Mouse (Mus musculus): ENCODE measurements around the gene Gcnt7. TPM values are rescaled to one million over a fixed set of nuclear protein-coding genes. Genes with fewer than 3 reads are reported as not detected.
A peak's percentile ranks its signal among the peaks of the same experiment; 100 is the strongest.

The Gcnt7 gene
- polyA plus RNA-seq, 2 experiments: 0.03 to 0.66 TPM

DNA sequence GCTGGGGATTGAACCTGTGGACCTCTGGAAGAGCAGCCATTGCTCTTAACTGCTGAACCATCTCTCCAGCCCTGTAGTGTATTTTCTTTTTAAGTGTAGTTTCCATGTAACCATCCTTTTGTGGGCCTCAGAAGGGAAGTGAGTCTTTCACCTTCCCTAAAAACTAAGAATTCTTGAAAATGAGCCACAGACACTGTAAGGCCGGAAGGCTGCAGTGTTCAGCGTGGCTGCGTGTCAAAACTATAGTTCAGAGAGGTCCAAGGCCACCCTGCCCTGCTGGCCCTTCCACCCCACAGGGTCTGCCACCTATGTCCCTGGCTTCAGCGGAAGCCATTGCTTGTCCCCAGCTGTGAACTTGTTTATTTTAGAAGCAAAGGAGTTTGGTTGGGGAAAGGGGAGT, 52.2 kb downstream of the Gcnt7 start:
- Histone ChIP-seq H3K4me3 (replicated peaks; ENCODE audit: low read length) (no peak overlapping the region), H3K36me3 (ENCODE audit: control insufficient read depth, insufficient read depth, low read length) (no peaks in the 10 kb centered on the region), H3K27ac (replicated peaks; ENCODE audit: low read depth, low read length) (no peak overlapping the region), H3K27me3 (ENCODE audit: control insufficient read depth, insufficient read depth, low read length) (no peaks in the 10 kb centered on the region), H3K9me3 (ENCODE audit: control insufficient read depth, low read length) (no peaks in the 10 kb centered on the region), H3K4me1 (ENCODE audit: control insufficient read depth, insufficient read depth, low read length) (no peaks in the 10 kb centered on the region), H3K4me2 (replicated peaks; ENCODE audit: low read depth, low read length, severe bottlenecking) (no peak overlapping the region), H3K9ac (ENCODE audit: low read depth, low read length, severe bottlenecking) (0 out of 2 replicates have a peak overlapping the region, but pooled peaks have one; percentile 7)
- ATAC-seq (ENCODE audit: low FRiP score, low read depth) (no peak), DNase-seq (ENCODE audit: low spot score) (no peak)
- WGBS: 74% methylated on average over 4 of the region's 4 CpGs
- no peak for TF ChIP-seq POLR2A (IDR thresholded peaks at IDR 0.05; ENCODE audit: borderline replicate concordance, extremely low read depth, insufficient read depth, insufficient read length)

DNA sequence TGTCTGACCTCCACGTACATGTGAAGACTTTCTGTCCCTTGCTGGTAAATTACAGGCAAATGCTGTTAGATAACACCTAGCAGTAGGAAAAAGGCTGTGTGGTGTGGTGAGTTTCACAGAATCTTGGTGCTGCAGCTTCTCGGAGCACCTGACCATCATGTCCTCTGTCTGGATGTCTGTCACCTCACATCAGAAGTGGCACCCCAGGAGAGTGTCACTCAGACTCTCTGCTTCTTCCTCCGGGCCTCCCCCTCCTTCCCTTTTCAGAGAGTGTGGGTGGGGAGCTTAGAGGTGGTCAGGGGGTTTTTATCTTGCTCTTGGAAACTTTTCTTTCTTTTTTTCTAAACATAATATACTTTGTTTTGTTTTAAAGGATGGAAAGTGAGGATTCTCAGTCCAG, 53.4 kb downstream of the Gcnt7 start:
- Histone ChIP-seq H3K4me2 (replicated peaks; ENCODE audit: low read depth, low read length, severe bottlenecking) (no peak overlapping the region), H3K27me3 (ENCODE audit: control insufficient read depth, insufficient read depth, low read length) (no peaks in the 10 kb centered on the region), H3K4me3 (replicated peaks; ENCODE audit: low read length) (no peak overlapping the region), H3K4me1 (ENCODE audit: control insufficient read depth, insufficient read depth, low read length) (no peaks in the 10 kb centered on the region), H3K27ac (replicated peaks; ENCODE audit: low read depth, low read length) (no peak overlapping the region), H3K36me3 (ENCODE audit: control insufficient read depth, insufficient read depth, low read length) (no peaks in the 10 kb centered on the region), H3K9ac (ENCODE audit: low read depth, low read length, severe bottlenecking) (no peak overlapping the region), H3K9me3 (ENCODE audit: control insufficient read depth, low read length) (no peaks in the 10 kb centered on the region)
- ATAC-seq (ENCODE audit: low FRiP score, low read depth): no peak
- 69% methylated on average over 3 of the region's 3 CpGs for WGBS
- no peak for TF ChIP-seq POLR2A (IDR thresholded peaks at IDR 0.05; ENCODE audit: borderline replicate concordance, extremely low read depth, insufficient read depth, insufficient read length)
- no peak for DNase-seq (ENCODE audit: low spot score)

DNA sequence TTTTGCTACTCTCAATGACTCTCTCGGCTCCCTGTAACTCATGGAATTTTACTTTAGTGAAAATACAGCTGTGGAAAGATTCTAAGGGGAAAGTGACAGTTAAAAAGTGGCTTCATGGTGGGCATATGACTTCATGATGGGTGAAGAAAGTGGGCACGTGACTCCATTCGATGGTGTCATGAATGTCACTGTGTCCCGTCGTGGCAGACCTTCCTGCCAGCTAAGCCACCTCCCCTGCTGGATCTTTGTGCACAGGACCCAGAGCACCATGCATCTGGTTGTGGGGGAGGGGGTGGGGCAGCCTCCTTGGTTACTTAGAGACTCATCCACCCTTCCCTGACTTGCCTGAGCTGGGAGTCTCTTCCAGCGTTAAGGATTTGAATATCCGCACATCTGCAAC, 54.2 kb downstream of the Gcnt7 start:
- 56% methylated on average over 7 of the region's 7 CpGs for WGBS
- TF ChIP-seq POLR2A (IDR thresholded peaks at IDR 0.05; ENCODE audit: borderline replicate concordance, extremely low read depth, insufficient read depth, insufficient read length): no peak
- Histone ChIP-seq H3K9me3 (ENCODE audit: control insufficient read depth, low read length) (no peaks in the 10 kb centered on the region), H3K4me1 (ENCODE audit: control insufficient read depth, insufficient read depth, low read length) (no peaks in the 10 kb centered on the region), H3K9ac (ENCODE audit: low read depth, low read length, severe bottlenecking) (no peak overlapping the region), H3K27ac (replicated peaks; ENCODE audit: low read depth, low read length) (no peak overlapping the region), H3K4me2 (replicated peaks; ENCODE audit: low read depth, low read length, severe bottlenecking) (no peak overlapping the region), H3K4me3 (replicated peaks; ENCODE audit: low read length) (no peak overlapping the region), H3K27me3 (ENCODE audit: control insufficient read depth, insufficient read depth, low read length) (no peaks in the 10 kb centered on the region), H3K36me3 (ENCODE audit: control insufficient read depth, insufficient read depth, low read length) (no peaks in the 10 kb centered on the region)
- no peak for ATAC-seq (ENCODE audit: low FRiP score, low read depth)
- no peak for DNase-seq (ENCODE audit: low spot score)

DNA sequence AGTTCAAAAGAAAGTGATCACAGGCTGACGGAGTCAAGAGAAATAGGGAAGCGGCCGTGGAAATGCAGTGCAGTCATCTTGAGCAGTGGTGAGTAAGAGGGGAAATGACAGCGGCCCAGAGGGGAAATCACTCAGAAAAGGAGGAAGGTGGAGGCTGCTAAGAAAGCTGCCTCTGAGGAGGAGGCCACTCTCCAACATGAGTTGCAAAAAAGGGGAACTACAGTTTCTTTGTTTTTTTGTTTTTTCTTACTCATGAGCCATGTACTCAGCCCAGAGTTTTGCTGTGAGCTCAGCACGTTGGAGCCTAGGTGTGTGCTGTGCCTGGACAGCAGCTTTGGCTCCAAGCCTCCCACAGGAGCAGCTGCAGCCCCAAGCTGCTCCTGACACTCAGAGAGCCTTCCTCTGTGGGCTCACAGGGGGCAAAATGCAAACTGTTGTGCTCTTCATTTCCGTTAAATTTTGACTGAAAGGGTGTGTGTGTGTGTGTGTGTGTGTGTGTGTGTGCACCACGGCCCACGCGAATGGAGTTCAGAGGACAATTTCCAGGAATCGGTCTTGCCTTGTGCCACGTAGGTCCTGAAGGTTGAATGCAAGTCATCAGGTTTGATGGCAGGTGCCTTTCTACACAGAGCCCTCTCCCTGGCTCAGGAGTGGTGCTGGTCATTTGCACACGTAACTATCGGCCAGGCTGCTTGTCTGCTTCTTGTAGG, 57.1 kb downstream of the Gcnt7 start:
- Histone ChIP-seq H3K27ac (replicated peaks; ENCODE audit: low read depth, low read length) (no peak overlapping the region), H3K36me3 (ENCODE audit: control insufficient read depth, insufficient read depth, low read length) (no peaks in the 10 kb centered on the region), H3K4me3 (replicated peaks; ENCODE audit: low read length) (no peak overlapping the region), H3K9ac (ENCODE audit: low read depth, low read length, severe bottlenecking) (no peak overlapping the region), H3K27me3 (ENCODE audit: control insufficient read depth, insufficient read depth, low read length) (no peaks in the 10 kb centered on the region), H3K4me1 (ENCODE audit: control insufficient read depth, insufficient read depth, low read length) (no peaks in the 10 kb centered on the region), H3K4me2 (replicated peaks; ENCODE audit: low read depth, low read length, severe bottlenecking) (no peak overlapping the region), H3K9me3 (ENCODE audit: control insufficient read depth, low read length) (no peaks in the 10 kb centered on the region)
- no peak for TF ChIP-seq POLR2A (IDR thresholded peaks at IDR 0.05; ENCODE audit: borderline replicate concordance, extremely low read depth, insufficient read depth, insufficient read length)
- DNase-seq (ENCODE audit: low spot score): no peak
- no peak for ATAC-seq (ENCODE audit: low FRiP score, low read depth)
- 67% methylated on average over 13 of the region's 13 CpGs for WGBS

Other genes starting within 250 kb of the Gcnt7 start
- 0.18 and 0.22 TPM in 2 replicates for gene Mc3r, start 210.1 kb downstream of the Gcnt7 start, polyA plus RNA-seq (2012; rRNA removed)
- gene Mc3r, start 210.1 kb downstream of the Gcnt7 start, polyA plus RNA-seq (2014; fragmentation: Nextera tagmentation; extraction: Ambion mirVana): 0.12 TPM in 1 of 2 replicates, not detected in the other
- 9.8 and 10.7 TPM in 2 replicates for gene Fam210b, start 113.0 kb downstream of the Gcnt7 start, polyA plus RNA-seq (2012; rRNA removed)
- 14.6 and 16.5 TPM in 2 replicates for gene Fam210b, start 113.0 kb downstream of the Gcnt7 start, polyA plus RNA-seq (2014; fragmentation: Nextera tagmentation; extraction: Ambion mirVana)
- gene Aurka, start 88.1 kb downstream of the Gcnt7 start, polyA plus RNA-seq (2012; rRNA removed): 49.8 and 58.7 TPM in 2 replicates
- 85.3 and 98.9 TPM in 2 replicates for gene Aurka, start 88.1 kb downstream of the Gcnt7 start, polyA plus RNA-seq (2014; fragmentation: Nextera tagmentation; extraction: Ambion mirVana)
- gene Cstf1, start 87.9 kb downstream of the Gcnt7 start, polyA plus RNA-seq (2012; rRNA removed): 50.7 and 58.0 TPM in 2 replicates
- 36.9 and 43.7 TPM in 2 replicates for gene Cstf1, start 87.9 kb downstream of the Gcnt7 start, polyA plus RNA-seq (2014; fragmentation: Nextera tagmentation; extraction: Ambion mirVana)
- gene Cass4, start 64.8 kb downstream of the Gcnt7 start, polyA plus RNA-seq (2012; rRNA removed): 0.16 and 0.33 TPM in 2 replicates
- 0.28 and 0.50 TPM in 2 replicates for gene Cass4, start 64.8 kb downstream of the Gcnt7 start, polyA plus RNA-seq (2014; fragmentation: Nextera tagmentation; extraction: Ambion mirVana)
- gene Rtf2, start 18.0 kb downstream of the Gcnt7 start, polyA plus RNA-seq (2012; rRNA removed): 38.5 and 45.9 TPM in 2 replicates
- 69.9 and 70.9 TPM in 2 replicates for gene Rtf2, start 18.0 kb downstream of the Gcnt7 start, polyA plus RNA-seq (2014; fragmentation: Nextera tagmentation; extraction: Ambion mirVana)
- 0.15 and 0.16 TPM in 2 replicates for gene Fam209, start 13.9 kb upstream of the Gcnt7 start, polyA plus RNA-seq (2012; rRNA removed)
- 0.66 TPM in 1 of 2 replicates, not detected in the other for gene Fam209, start 13.9 kb upstream of the Gcnt7 start, polyA plus RNA-seq (2014; fragmentation: Nextera tagmentation; extraction: Ambion mirVana)
- gene Tfap2c, start 91.0 kb upstream of the Gcnt7 start, polyA plus RNA-seq (2012; rRNA removed): 6.1 and 7.7 TPM in 2 replicates
- gene Tfap2c, start 91.0 kb upstream of the Gcnt7 start, polyA plus RNA-seq (2014; fragmentation: Nextera tagmentation; extraction: Ambion mirVana): 9.9 and 10.0 TPM in 2 replicates

Measured in limb, embryonic 14.5 days (tissue).